Comparison of ENCODE assay signal across 14 mouse cellular contexts in the genomic region with DNA sequence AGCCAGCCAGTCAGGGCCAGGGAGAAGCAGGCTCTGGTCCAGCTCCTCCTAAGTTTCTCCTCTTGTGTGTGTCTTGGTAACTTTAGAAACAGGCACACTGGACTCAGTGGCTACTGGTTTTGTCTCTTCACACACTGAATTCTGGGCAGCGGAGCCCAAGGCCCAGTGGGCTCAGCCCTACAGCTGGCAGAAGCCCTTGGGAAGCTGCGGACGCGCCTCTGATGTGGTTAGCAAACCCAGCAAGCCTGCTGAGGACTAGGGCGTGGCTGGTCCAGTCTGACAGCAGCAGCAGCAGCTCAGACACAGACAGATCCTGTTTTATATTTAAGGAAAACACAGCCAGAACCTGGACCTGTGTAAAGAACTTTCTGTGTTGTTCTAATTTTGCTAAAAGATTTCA.
"Had no signal": no experiment of that assay in that cellular context is flagged by ENCODE, and none has a peak within 500 bp of the region (broad histone marks: within the 10 kb centered on the region; RNA-seq: fewer than 3 reads in every experiment).

No protein-coding gene starts in this region.

- H3K4me3 ChIP-seq: layer of hippocampus, adult 2 months; limb, embryonic 13.5 days; midbrain, embryonic 12.5 days; neural tube, embryonic 12.5 days; stomach, embryonic 15.5 days had no signal

- DNase-seq: kidney, postnatal 10 days; kidney, postnatal 4 days; left cerebral cortex, postnatal 4 days; lung, adult 18-20 months; right cerebral cortex, postnatal 14 days; thymus, adult 2 months; thymus, postnatal 25 days had no signal

- ATAC-seq: midbrain, embryonic 16.5 days had no signal

- H3K9me3 ChIP-seq: limb, embryonic 13.5 days; midbrain, embryonic 12.5 days; neural tube, embryonic 12.5 days; stomach, embryonic 15.5 days had no signal

- H3K9ac ChIP-seq: liver, embryonic 14.5 days; midbrain, embryonic 12.5 days; neural tube, embryonic 12.5 days; stomach, embryonic 15.5 days had no signal

- H3K4me1 ChIP-seq: limb, embryonic 13.5 days; stomach, embryonic 15.5 days had no signal

- H3K27ac ChIP-seq: limb, embryonic 13.5 days; liver, embryonic 14.5 days; midbrain, embryonic 12.5 days; neural tube, embryonic 12.5 days; stomach, embryonic 15.5 days had no signal

- H3K27me3 ChIP-seq: limb, embryonic 13.5 days; midbrain, embryonic 12.5 days; neural tube, embryonic 12.5 days; stomach, embryonic 15.5 days had no signal

- H3K4me2 ChIP-seq: limb, embryonic 13.5 days; midbrain, embryonic 12.5 days; neural tube, embryonic 12.5 days; stomach, embryonic 15.5 days had no signal
